Mouse (Mus musculus): Measurements from ENCODE around the gene Klf15. TPM values are rescaled to one million over a fixed set of nuclear protein-coding genes. Genes with fewer than 3 reads are reported as not detected.

The Klf15 gene
- total RNA-seq, 1 experiment = 6.4 TPM

- DNase-seq (ENCODE audit: low read depth, low spot score) = no peak
- TF ChIP-seq HCFC1 (IDR thresholded peaks at IDR 0.05; ENCODE audit: borderline replicate concordance, insufficient read depth, low read length) = no peak
- TF ChIP-seq ZC3H11A (IDR thresholded peaks at IDR 0.05; ENCODE audit: borderline replicate concordance, low read depth, low read length) = no peak
- no peak for TF ChIP-seq ZNF384 (IDR thresholded peaks at IDR 0.05; ENCODE audit: low read depth, low read length)
- TF ChIP-seq MAFK (IDR thresholded peaks at IDR 0.05; ENCODE audit: insufficient read depth, low read depth, low read length) = no peak
- no peak for TF ChIP-seq CHD2 (IDR thresholded peaks at IDR 0.05; ENCODE audit: low read depth, low read length)
- Histone ChIP-seq H3K4me1 (ENCODE audit: control insufficient read depth in 2 of 2, insufficient read depth in 2 of 2, low read length in 2 of 2, poor library complexity in 1 of 2) (peaks cover 6 to 16% of the 10 kb centered on the region in 2 experiments; a peak in 3 of 4 replicates), H3K4me3 (ENCODE audit: insufficient read depth in 1 of 2, low read depth in 1 of 2, low read length in 2 of 2, poor library complexity in 1 of 2, severe bottlenecking in 1 of 2) (no peak overlapping the region), H3K9ac (ENCODE audit: insufficient read depth, low read depth, low read length, poor library complexity, severe bottlenecking) (no peak overlapping the region), H3K27ac (ENCODE audit: insufficient read depth, low read depth, low read length, poor library complexity, severe bottlenecking) (no peak overlapping the region), H3K9me3 (ENCODE audit: control insufficient read depth, insufficient read depth, low read depth, low read length) (no peaks in the 10 kb centered on the region), H3K36me3 (ENCODE audit: control insufficient read depth, insufficient read depth, low read length, poor library complexity, severe bottlenecking) (peaks cover 44% of the 10 kb centered on the region)
- in situ Hi-C loops (cut with MboI; ENCODE audit: low sequenced_read_pairs in 2 of 2, unreplicated experiment in 2 of 2) = no loop called here
These were observed 7.9 kb downstream of the Klf15 start for GRCm38 (mm10) chr6:90470255-90470654.

- Histone ChIP-seq H3K9me3 (ENCODE audit: control insufficient read depth, insufficient read depth, low read depth, low read length) (no peaks in the 10 kb centered on the region), H3K36me3 (ENCODE audit: control insufficient read depth, insufficient read depth, low read length, poor library complexity, severe bottlenecking) (peaks cover 41% of the 10 kb centered on the region), H3K4me3 (ENCODE audit: insufficient read depth in 1 of 2, low read depth in 1 of 2, low read length in 2 of 2, poor library complexity in 1 of 2, severe bottlenecking in 1 of 2) (no peak overlapping the region), H3K9ac (ENCODE audit: insufficient read depth, low read depth, low read length, poor library complexity, severe bottlenecking) (0 out of 2 replicates have a peak overlapping the region, but pooled peaks have one; percentile 1), H3K4me1 (ENCODE audit: control insufficient read depth in 2 of 2, insufficient read depth in 2 of 2, low read length in 2 of 2, poor library complexity in 1 of 2) (peaks cover 7 to 20% of the 10 kb centered on the region in 2 experiments; a peak in 3 of 4 replicates), H3K27ac (ENCODE audit: insufficient read depth, low read depth, low read length, poor library complexity, severe bottlenecking) (no peak overlapping the region)
- no peak for TF ChIP-seq ZNF384 (IDR thresholded peaks at IDR 0.05; ENCODE audit: low read depth, low read length)
- in situ Hi-C loops (cut with MboI; ENCODE audit: low sequenced_read_pairs in 2 of 2, unreplicated experiment in 2 of 2) = no loop called here
- no peak for DNase-seq (ENCODE audit: low read depth, low spot score)
These were observed 8.7 kb downstream of the Klf15 start for GRCm38 (mm10) chr6:90470947-90471541.

- Histone ChIP-seq H3K4me3 (ENCODE audit: insufficient read depth in 1 of 2, low read depth in 1 of 2, low read length in 2 of 2, poor library complexity in 1 of 2, severe bottlenecking in 1 of 2) (no peak overlapping the region), H3K27ac (ENCODE audit: insufficient read depth, low read depth, low read length, poor library complexity, severe bottlenecking) (no peak overlapping the region), H3K9ac (ENCODE audit: insufficient read depth, low read depth, low read length, poor library complexity, severe bottlenecking) (no peak overlapping the region), H3K36me3 (ENCODE audit: control insufficient read depth, insufficient read depth, low read length, poor library complexity, severe bottlenecking) (peaks cover 31% of the 10 kb centered on the region), H3K9me3 (ENCODE audit: control insufficient read depth, insufficient read depth, low read depth, low read length) (no peaks in the 10 kb centered on the region), H3K4me1 (ENCODE audit: control insufficient read depth in 2 of 2, insufficient read depth in 2 of 2, low read length in 2 of 2, poor library complexity in 1 of 2) (peaks cover 7 to 24% of the 10 kb centered on the region in 2 experiments; a peak in 3 of 4 replicates)
- TF ChIP-seq CHD2 (IDR thresholded peaks at IDR 0.05; ENCODE audit: low read depth, low read length) (no peak), MAFK (IDR thresholded peaks at IDR 0.05; ENCODE audit: insufficient read depth, low read depth, low read length) (no peak), ZC3H11A (IDR thresholded peaks at IDR 0.05; ENCODE audit: borderline replicate concordance, low read depth, low read length) (no peak), ZNF384 (IDR thresholded peaks at IDR 0.05; ENCODE audit: low read depth, low read length) (no peak)
- in situ Hi-C loops (cut with MboI; ENCODE audit: low sequenced_read_pairs in 2 of 2, unreplicated experiment in 2 of 2) = no loop called here
- no peak for DNase-seq (ENCODE audit: low read depth, low spot score)
These were observed 9.7 kb downstream of the Klf15 start for GRCm38 (mm10) chr6:90472079-90472478.

- TF ChIP-seq ZNF384 (IDR thresholded peaks at IDR 0.05; ENCODE audit: low read depth, low read length) = no peak
- Histone ChIP-seq H3K36me3 (ENCODE audit: control insufficient read depth, insufficient read depth, low read length, poor library complexity, severe bottlenecking) (peaks cover 25% of the 10 kb centered on the region; the same call in 1 of the 2 replicates), H3K4me1 (ENCODE audit: control insufficient read depth in 2 of 2, insufficient read depth in 2 of 2, low read length in 2 of 2, poor library complexity in 1 of 2) (peaks cover 8 to 24% of the 10 kb centered on the region in 2 experiments), H3K9me3 (ENCODE audit: control insufficient read depth, insufficient read depth, low read depth, low read length) (no peaks in the 10 kb centered on the region), H3K27ac (ENCODE audit: insufficient read depth, low read depth, low read length, poor library complexity, severe bottlenecking) (no peak overlapping the region), H3K4me3 (ENCODE audit: insufficient read depth in 1 of 2, low read depth in 1 of 2, low read length in 2 of 2, poor library complexity in 1 of 2, severe bottlenecking in 1 of 2) (no peak overlapping the region), H3K9ac (ENCODE audit: insufficient read depth, low read depth, low read length, poor library complexity, severe bottlenecking) (no peak overlapping the region)
- no peak for DNase-seq (ENCODE audit: low read depth, low spot score)
- in situ Hi-C loops (cut with MboI; ENCODE audit: low sequenced_read_pairs in 2 of 2, unreplicated experiment in 2 of 2) = no loop called here
These were observed 10.3 kb downstream of the Klf15 start for GRCm38 (mm10) chr6:90472697-90473096.

All from ES-E14 (cell line).